16 mouse cellular contexts compared by ENCODE assay signal in genomic region chrX:166495052-166495451, GRCm38 (mm10).
"Had no signal": no experiment of that assay in that cellular context is flagged by ENCODE, and none has a peak within 500 bp of the region (broad histone marks: within the 10 kb centered on the region; RNA-seq: fewer than 3 reads in every experiment).

No protein-coding gene starts in this region.

- H3K9me3 ChIP-seq: neural tube, embryonic 12.5 days; neural tube, embryonic 13.5 days; neural tube, embryonic 15.5 days; stomach, embryonic 15.5 days had no signal

- H3K9ac ChIP-seq: neural tube, embryonic 12.5 days; neural tube, embryonic 13.5 days; neural tube, embryonic 15.5 days; stomach, embryonic 15.5 days had no signal

- H3K27ac ChIP-seq: neural tube, embryonic 12.5 days; neural tube, embryonic 13.5 days; neural tube, embryonic 15.5 days; stomach, embryonic 15.5 days had no signal

- H3K4me3 ChIP-seq: neural tube, embryonic 12.5 days; neural tube, embryonic 13.5 days; neural tube, embryonic 15.5 days; stomach, embryonic 15.5 days had no signal

- H3K36me3 ChIP-seq: neural tube, embryonic 12.5 days; neural tube, embryonic 13.5 days; neural tube, embryonic 15.5 days; stomach, embryonic 15.5 days had no signal

- H3K4me1 ChIP-seq: neural tube, embryonic 12.5 days; neural tube, embryonic 13.5 days; neural tube, embryonic 15.5 days; stomach, embryonic 15.5 days had no signal

- H3K4me2 ChIP-seq: neural tube, embryonic 12.5 days; neural tube, embryonic 13.5 days; neural tube, embryonic 15.5 days; stomach, embryonic 15.5 days had no signal

- DNase-seq: retina, postnatal 1 day; right cerebral cortex, adult 18-20 months; right cerebral cortex, postnatal 14 days; right cerebral cortex, postnatal 25 days; right cerebral cortex, postnatal 4 days; spleen, adult 18-20 months; thymus, adult 18-20 months; thymus, adult 2 months; thymus, postnatal 14 days; thymus, postnatal 25 days; thymus, postnatal 36 days; thymus, postnatal 4 days had no signal

- H3K27me3 ChIP-seq: neural tube, embryonic 12.5 days; neural tube, embryonic 13.5 days; neural tube, embryonic 15.5 days; stomach, embryonic 15.5 days had no signal
